Mouse (Mus musculus): Measurements from ENCODE around the gene Dohh. TPM values are rescaled to one million over a fixed set of nuclear protein-coding genes. Genes with fewer than 3 reads are reported as not detected.

Dohh gene
- polyA plus RNA-seq, 1 experiment from 2014 or later: 44.8 TPM

GRCm38 (mm10) chr10:81423476-81424245, 39.4 kb downstream of the Dohh start:
- H3K27ac ChIP-seq (ENCODE audit: low read length): no peak overlapping the region
- H3K9ac ChIP-seq (replicated peaks; ENCODE audit: low read depth, low read length): no peak overlapping the region
- H3K4me3 ChIP-seq (ENCODE audit: low read depth, low read length): peak overlapping the region; percentile 66; the same call in 1 of the 2 replicates

GRCm38 (mm10) chr10:81424246-81425051, 40.2 kb downstream of the Dohh start:
- WGBS: 7% methylated on average over 24 of the region's 25 CpGs
- Histone ChIP-seq H3K4me2 (replicated peaks; ENCODE audit: low read depth, low read length) (peak overlapping the region; percentile 84), H3K9me3 (ENCODE audit: control insufficient read depth, low read depth, low read length) (no peaks in the 10 kb centered on the region), H3K27me3 (ENCODE audit: control insufficient read depth, insufficient read depth, low read length) (no peaks in the 10 kb centered on the region), H3K4me3 (ENCODE audit: low read depth, low read length) (peak overlapping the region; percentile 66), H3K27ac (ENCODE audit: low read length) (peak overlapping the region; percentile 62; the same call in 1 of the 2 replicates), H3K4me1 (ENCODE audit: control insufficient read depth, insufficient read depth, low read length) (peaks cover 27% of the 10 kb centered on the region), H3K9ac (replicated peaks; ENCODE audit: low read depth, low read length) (no peak overlapping the region), H3K36me3 (ENCODE audit: control insufficient read depth, insufficient read depth, low read length) (peaks cover 8% of the 10 kb centered on the region; the same call in 1 of the 2 replicates)
- ATAC-seq (ENCODE audit: insufficient number of reproducible peaks, insufficient read depth, low FRiP score, low read depth): 0 out of 2 replicates have a peak, but pooled peaks have one; percentile 10

More at GRCm38 (mm10) chr10:81423476-81424245, 39.4 kb downstream of the Dohh start:
- H3K9me3 ChIP-seq (ENCODE audit: control insufficient read depth, low read depth, low read length): no peaks in the 10 kb centered on the region
- H3K36me3 ChIP-seq (ENCODE audit: control insufficient read depth, insufficient read depth, low read length): peaks cover 8% of the 10 kb centered on the region; the same call in 1 of the 2 replicates
- peak overlapping the region; percentile 84 for H3K4me2 ChIP-seq (replicated peaks; ENCODE audit: low read depth, low read length)
- ATAC-seq (ENCODE audit: insufficient number of reproducible peaks, insufficient read depth, low FRiP score, low read depth): no peak
- H3K4me1 ChIP-seq (ENCODE audit: control insufficient read depth, insufficient read depth, low read length): peaks cover 34% of the 10 kb centered on the region
- H3K27me3 ChIP-seq (ENCODE audit: control insufficient read depth, insufficient read depth, low read length): no peaks in the 10 kb centered on the region
- WGBS: 61% methylated on average over 4 of the region's 4 CpGs

- Histone ChIP-seq H3K9me3 (ENCODE audit: control insufficient read depth, low read depth, low read length) (no peaks in the 10 kb centered on the region), H3K9ac (replicated peaks; ENCODE audit: low read depth, low read length) (0 out of 2 replicates have a peak overlapping the region, but pooled peaks have one; percentile 15), H3K36me3 (ENCODE audit: control insufficient read depth, insufficient read depth, low read length) (peaks cover 2% of the 10 kb centered on the region; the same call in 1 of the 2 replicates), H3K4me1 (ENCODE audit: control insufficient read depth, insufficient read depth, low read length) (peaks cover 27% of the 10 kb centered on the region), H3K27ac (ENCODE audit: low read length) (peak overlapping the region; percentile 62; the same call in 1 of the 2 replicates), H3K27me3 (ENCODE audit: control insufficient read depth, insufficient read depth, low read length) (no peaks in the 10 kb centered on the region), H3K4me3 (ENCODE audit: low read depth, low read length) (peak overlapping the region; percentile 66), H3K4me2 (replicated peaks; ENCODE audit: low read depth, low read length) (peak overlapping the region; percentile 84)
- WGBS: 33% methylated on average over 10 of the region's 10 CpGs
- no peak for ATAC-seq (ENCODE audit: insufficient number of reproducible peaks, insufficient read depth, low FRiP score, low read depth)
Measured at GRCm38 (mm10) chr10:81425236-81425850, 41.1 kb downstream of the Dohh start.

- ATAC-seq (ENCODE audit: insufficient number of reproducible peaks, insufficient read depth, low FRiP score, low read depth): no peak
- Histone ChIP-seq H3K4me3 (ENCODE audit: low read depth, low read length) (peak overlapping the region; percentile 66), H3K27me3 (ENCODE audit: control insufficient read depth, insufficient read depth, low read length) (no peaks in the 10 kb centered on the region), H3K4me2 (replicated peaks; ENCODE audit: low read depth, low read length) (peak overlapping the region; percentile 84), H3K4me1 (ENCODE audit: control insufficient read depth, insufficient read depth, low read length) (peaks cover 30% of the 10 kb centered on the region), H3K36me3 (ENCODE audit: control insufficient read depth, insufficient read depth, low read length) (no peaks in the 10 kb centered on the region), H3K9ac (replicated peaks; ENCODE audit: low read depth, low read length) (peak overlapping the region; percentile 71), H3K9me3 (ENCODE audit: control insufficient read depth, low read depth, low read length) (no peaks in the 10 kb centered on the region), H3K27ac (ENCODE audit: low read length) (peak overlapping the region; percentile 7; the same call in 1 of the 2 replicates)
- WGBS: 3% methylated on average over 20 of the region's 33 CpGs
Measured at GRCm38 (mm10) chr10:81426081-81426671, 41.9 kb downstream of the Dohh start.

GRCm38 (mm10) chr10:81426897-81427296, 42.7 kb downstream of the Dohh start:
- Histone ChIP-seq H3K27me3 (ENCODE audit: control insufficient read depth, insufficient read depth, low read length) (no peaks in the 10 kb centered on the region), H3K4me1 (ENCODE audit: control insufficient read depth, insufficient read depth, low read length) (peaks cover 35% of the 10 kb centered on the region), H3K9ac (replicated peaks; ENCODE audit: low read depth, low read length) (peak overlapping the region; percentile 71), H3K4me2 (replicated peaks; ENCODE audit: low read depth, low read length) (peak overlapping the region; percentile 84), H3K9me3 (ENCODE audit: control insufficient read depth, low read depth, low read length) (no peaks in the 10 kb centered on the region), H3K4me3 (ENCODE audit: low read depth, low read length) (peak overlapping the region; percentile 66), H3K27ac (ENCODE audit: low read length) (peak overlapping the region; percentile 7; the same call in 1 of the 2 replicates), H3K36me3 (ENCODE audit: control insufficient read depth, insufficient read depth, low read length) (no peaks in the 10 kb centered on the region)
- no peak for ATAC-seq (ENCODE audit: insufficient number of reproducible peaks, insufficient read depth, low FRiP score, low read depth)
- WGBS: 0% methylated on average over 36 of the region's 38 CpGs

GRCm38 (mm10) chr10:81427327-81427726, 43.1 kb downstream of the Dohh start:
- H3K4me1 ChIP-seq (ENCODE audit: control insufficient read depth, insufficient read depth, low read length): peaks cover 35% of the 10 kb centered on the region
- no peak overlapping the region for H3K9ac ChIP-seq (replicated peaks; ENCODE audit: low read depth, low read length)
- H3K9me3 ChIP-seq (ENCODE audit: control insufficient read depth, low read depth, low read length): no peaks in the 10 kb centered on the region
- ATAC-seq (ENCODE audit: insufficient number of reproducible peaks, insufficient read depth, low FRiP score, low read depth): no peak
- peak overlapping the region; percentile 84 for H3K4me2 ChIP-seq (replicated peaks; ENCODE audit: low read depth, low read length)
- 27% methylated on average over 3 of the region's 3 CpGs for WGBS
- H3K27me3 ChIP-seq (ENCODE audit: control insufficient read depth, insufficient read depth, low read length): no peaks in the 10 kb centered on the region
- H3K4me3 ChIP-seq (ENCODE audit: low read depth, low read length): peak overlapping the region; percentile 66
- no peaks in the 10 kb centered on the region for H3K36me3 ChIP-seq (ENCODE audit: control insufficient read depth, insufficient read depth, low read length)
- no peak overlapping the region for H3K27ac ChIP-seq (ENCODE audit: low read length)

- no peak for ATAC-seq (ENCODE audit: insufficient number of reproducible peaks, insufficient read depth, low FRiP score, low read depth)
- no peak overlapping the region for H3K27ac ChIP-seq (ENCODE audit: low read length)
Measured at GRCm38 (mm10) chr10:81427804-81428506, 43.7 kb downstream of the Dohh start.

More at GRCm38 (mm10) chr10:81427804-81428506, 43.7 kb downstream of the Dohh start:
- no peak overlapping the region; the same call in 1 of the 2 replicates for H3K4me2 ChIP-seq (replicated peaks; ENCODE audit: low read depth, low read length)
- no peaks in the 10 kb centered on the region for H3K36me3 ChIP-seq (ENCODE audit: control insufficient read depth, insufficient read depth, low read length)
- no peaks in the 10 kb centered on the region for H3K9me3 ChIP-seq (ENCODE audit: control insufficient read depth, low read depth, low read length)
- H3K4me3 ChIP-seq (ENCODE audit: low read depth, low read length): no peak overlapping the region
- H3K4me1 ChIP-seq (ENCODE audit: control insufficient read depth, insufficient read depth, low read length): peaks cover 38% of the 10 kb centered on the region
- WGBS: 78% methylated on average over 8 of the region's 8 CpGs
- no peaks in the 10 kb centered on the region for H3K27me3 ChIP-seq (ENCODE audit: control insufficient read depth, insufficient read depth, low read length)
- no peak overlapping the region for H3K9ac ChIP-seq (replicated peaks; ENCODE audit: low read depth, low read length)

All from stomach, embryonic 14.5 days (tissue).